Mouse (Mus musculus) limb, embryonic 12.5 days (tissue): ENCODE data around the gene Lmntd1. TPM values are rescaled to one million over a fixed set of nuclear protein-coding genes. Genes with fewer than 3 reads are reported as not detected.

Experiments used
- ATAC-seq: fragments of 200-750 bp; cut with Nextera tagmentation; 2 replicates; pipeline ENCODE4 v1.8.0; 2017; ENCODE audit warnings: low read depth, moderate TSS enrichment; ENCODE audit not compliant: insufficient number of reproducible peaks, insufficient read depth, low FRiP score, low TSS enrichment
- H3K27ac ChIP-seq: fragments of 300-500 bp; sonication (generic); 2 replicates; pipeline ENCODE4 v1.5.1; 2016; ENCODE audit warnings: mild to moderate bottlenecking, moderate library complexity
- H3K27me3 ChIP-seq: fragments of 300-500 bp; sonication (generic); 2 replicates; pipeline ENCODE4 v1.6.1; 2016; ENCODE audit warnings: mild to moderate bottlenecking, moderate library complexity
- H3K36me3 ChIP-seq: fragments of 300-500 bp; sonication (generic); 2 replicates; pipeline ENCODE4 v1.6.1; 2016; ENCODE audit warnings: mild to moderate bottlenecking, moderate library complexity
- H3K4me1 ChIP-seq: fragments of 300-500 bp; sonication (generic); replicated peaks from 2 replicates; pipeline ENCODE4 v1.6.1; 2016
- H3K4me2 ChIP-seq: fragments of 300-500 bp; sonication (generic); 2 replicates; pipeline ENCODE4 v1.6.1; 2016; ENCODE audit warnings: mild to moderate bottlenecking, moderate library complexity
- H3K4me3 ChIP-seq: fragments of 300-500 bp; sonication (generic); replicated peaks from 2 replicates; pipeline ENCODE4 v1.5.1; 2016; ENCODE audit warnings: mild to moderate bottlenecking
- H3K9ac ChIP-seq: fragments of 300-500 bp; sonication (generic); replicated peaks from 2 replicates; pipeline ENCODE4 v1.6.1; 2016; ENCODE audit warnings: mild to moderate bottlenecking, moderate library complexity
- H3K9me3 ChIP-seq: fragments of 300-500 bp; sonication (generic); 2 replicates; pipeline ENCODE4 v1.6.1; 2016; ENCODE audit warnings: mild to moderate bottlenecking, moderate library complexity
- WGBS: fragments of 180-500 bp; shearing (Covaris S2); methylation state at CpG from one replicate; pipeline ENCODE4 v1.1.7; 2016; 5-methylcytosine and 5-hydroxymethylcytosine counted together
- polyA plus RNA-seq: library from polyadenylated mRNA; unstranded; fragments of >200 nt; fragmentation: Nextera tagmentation; extraction: Ambion mirVana; gene quantifications from 2 replicates; pipeline ENCODE4 v1.2.1, GENCODE M21; 2016

Lmntd1 gene
- 0.17 and 0.18 TPM in 2 replicates for polyA plus RNA-seq

DNA sequence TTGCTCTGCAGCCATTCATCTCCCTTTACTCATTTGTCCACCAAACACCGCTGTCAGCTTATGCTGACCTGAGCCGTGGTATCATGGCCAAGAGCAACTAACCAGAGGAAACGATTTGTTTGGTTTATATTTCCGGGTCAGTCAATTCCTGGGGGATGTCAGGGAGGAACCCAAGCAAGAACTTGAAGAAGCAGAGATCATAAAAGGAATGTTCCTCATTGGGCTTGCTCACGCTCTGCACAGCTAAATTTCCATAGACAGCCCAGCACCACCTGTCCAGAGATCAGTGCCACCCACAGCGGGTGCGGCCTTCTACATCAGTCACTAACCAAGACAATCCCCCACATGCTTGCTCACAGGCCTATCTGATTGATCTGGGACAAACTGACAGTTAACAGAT, at the start of gene Lmntd1:
TSS of gene Lmntd1 (minus strand) at position 101 of the 400 bp plus-strand sequence.
- H3K4me2 ChIP-seq, result no peak within 1 kb of the TSS
- ATAC-seq, result no peak
- no peaks in the 10 kb centered on the region for H3K36me3 ChIP-seq
- 0 out of 2 replicates have a peak, but pooled peaks cover 7% of the 10 kb centered on the region for H3K4me1 ChIP-seq
- no peak within 1 kb of the TSS for H3K4me3 ChIP-seq
- 0 out of 2 replicates have a peak, but pooled peaks cover 4% of the 10 kb centered on the region for H3K9me3 ChIP-seq
- H3K9ac ChIP-seq, result no peak within 1 kb of the TSS
- H3K27ac ChIP-seq, result 0 out of 2 replicates have a peak within 1 kb of the TSS, but pooled peaks have one; percentile 23
- no peaks in the 10 kb centered on the region for H3K27me3 ChIP-seq
- 83% methylated on average over 7 of the region's 7 CpGs for WGBS

DNA sequence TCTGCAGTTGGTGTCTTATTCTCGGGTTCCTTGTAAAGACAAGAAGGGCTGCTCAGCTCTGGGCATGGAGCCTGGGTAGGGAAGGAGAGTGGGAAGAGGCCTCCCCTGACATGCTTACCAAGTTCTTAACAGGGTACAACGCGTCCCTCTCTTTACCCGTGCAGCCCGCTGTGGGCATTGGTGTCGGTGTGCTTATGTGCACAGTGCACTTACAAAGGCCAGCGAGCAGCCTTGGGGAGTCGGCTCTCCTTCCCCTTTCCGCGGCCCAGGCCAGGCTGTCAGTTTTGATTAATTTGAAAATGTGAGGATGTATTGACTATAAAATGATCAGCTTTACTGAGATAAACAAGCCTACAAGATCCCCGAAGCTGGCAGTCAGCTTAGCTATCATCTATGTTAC, 46.8 kb upstream of the Lmntd1 start:
- Histone ChIP-seq H3K4me2 (no peak overlapping the region), H3K36me3 (no peaks in the 10 kb centered on the region), H3K27me3 (no peaks in the 10 kb centered on the region), H3K4me3 (no peak overlapping the region), H3K9ac (no peak overlapping the region), H3K27ac (no peak overlapping the region), H3K4me1 (peaks cover 7% of the 10 kb centered on the region; the same call in 1 of the 2 replicates), H3K9me3 (peaks cover 15% of the 10 kb centered on the region)
- WGBS, result 82% methylated on average over 11 of the region's 11 CpGs
- no peak for ATAC-seq

DNA sequence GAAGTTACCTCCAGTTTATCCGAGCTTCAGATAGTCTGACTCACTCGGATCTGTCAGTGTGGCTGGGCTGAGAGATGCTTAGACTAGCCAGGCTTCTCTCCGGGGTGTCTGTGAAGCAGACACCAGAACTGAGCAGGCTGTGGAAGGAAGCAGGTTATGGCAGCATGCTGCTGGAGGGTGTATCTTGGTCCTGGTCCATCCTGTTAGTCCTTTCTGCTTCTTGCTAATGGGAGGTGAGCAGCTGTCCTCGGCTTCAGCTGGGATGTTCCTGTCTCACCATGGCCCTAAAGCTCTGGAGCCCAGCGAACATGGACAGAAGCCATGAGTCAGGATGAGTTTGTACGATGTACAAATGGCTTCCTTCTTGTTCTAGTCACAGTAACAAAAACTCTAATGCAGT, 45.0 kb upstream of the Lmntd1 start:
- peaks cover 19% of the 10 kb centered on the region; the same call in 1 of the 2 replicates for H3K9me3 ChIP-seq
- 69% methylated on average over 6 of the region's 6 CpGs for WGBS
- ATAC-seq, result no peak

DNA sequence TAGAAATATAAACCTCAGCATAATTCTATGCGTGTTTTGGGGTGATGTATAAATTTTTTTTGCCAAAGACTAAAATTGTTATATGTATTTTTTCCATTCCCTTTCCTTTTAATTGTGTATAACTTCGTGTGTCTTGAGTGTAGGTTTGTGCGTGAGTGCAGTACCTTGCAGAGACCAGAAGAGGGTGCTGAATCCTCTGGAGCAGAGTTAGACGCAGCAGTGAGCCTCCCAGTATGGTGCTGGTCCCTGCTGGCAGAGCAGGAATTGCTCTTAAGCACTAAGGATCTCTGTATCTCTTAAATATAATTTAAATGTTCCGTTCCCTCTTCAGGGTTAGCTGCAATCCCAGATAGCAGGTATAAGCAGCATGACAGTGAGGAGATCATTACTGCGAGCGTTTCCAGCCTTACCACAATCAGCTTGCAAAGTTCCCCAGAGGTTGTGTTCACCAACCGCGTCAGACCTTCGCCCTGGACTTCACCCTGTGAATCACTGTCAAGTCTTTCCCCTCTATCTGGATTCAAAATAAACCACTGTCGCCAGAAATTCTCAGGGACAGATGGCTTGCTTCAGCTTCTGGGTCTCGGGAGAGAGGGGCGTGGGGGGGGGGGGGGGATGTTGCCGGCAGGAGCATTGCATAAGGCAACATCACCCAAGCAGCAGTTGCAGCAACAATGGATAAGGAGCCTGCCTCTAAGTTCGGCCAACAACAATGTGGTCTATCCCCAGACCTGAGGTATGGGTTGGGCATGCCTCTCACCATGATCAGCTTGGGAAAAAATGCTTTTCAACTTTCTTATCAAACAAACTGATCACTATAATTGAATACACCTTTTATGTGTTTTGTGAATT, 42.8 kb upstream of the Lmntd1 start:
- no peaks in the 10 kb centered on the region for H3K4me1 ChIP-seq
- H3K4me2 ChIP-seq, result no peak overlapping the region
- H3K9me3 ChIP-seq, result peaks cover 19% of the 10 kb centered on the region; the same call in 1 of the 2 replicates
- no peak for ATAC-seq
- no peak overlapping the region for H3K9ac ChIP-seq
- H3K27me3 ChIP-seq, result no peaks in the 10 kb centered on the region
- 85% methylated on average over 15 of the region's 15 CpGs for WGBS
- no peak overlapping the region for H3K27ac ChIP-seq
- no peak overlapping the region for H3K4me3 ChIP-seq
- H3K36me3 ChIP-seq, result no peaks in the 10 kb centered on the region

More for the DNA sequence above, 45.0 kb upstream of the Lmntd1 start:
- Histone ChIP-seq H3K4me2 (no peak overlapping the region), H3K9ac (no peak overlapping the region), H3K36me3 (no peaks in the 10 kb centered on the region), H3K27me3 (no peaks in the 10 kb centered on the region), H3K27ac (no peak overlapping the region), H3K4me3 (no peak overlapping the region), H3K4me1 (peaks cover 4% of the 10 kb centered on the region; the same call in 1 of the 2 replicates)

DNA sequence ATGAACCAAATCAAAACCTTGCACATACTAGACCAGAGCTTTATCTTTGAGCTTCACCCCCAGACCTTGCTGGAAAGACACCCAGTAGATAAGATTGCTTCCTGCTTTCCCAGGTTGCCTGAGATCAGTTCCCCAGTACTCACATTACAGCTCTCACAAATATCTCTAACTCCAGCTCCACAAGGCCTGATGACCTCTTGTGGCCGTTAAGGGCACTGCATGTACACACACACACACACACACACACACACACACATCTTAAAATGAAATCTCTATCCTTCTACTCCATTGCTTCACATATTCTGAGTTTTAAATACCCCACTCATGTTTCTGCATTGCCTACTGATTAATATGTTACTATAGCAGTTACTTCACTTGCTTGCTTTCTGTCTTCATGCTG, 41.6 kb upstream of the Lmntd1 start:
- WGBS, result 90% methylated on average over 1 of the region's 1 CpGs
- no peak for ATAC-seq
- H3K4me1 ChIP-seq, result no peaks in the 10 kb centered on the region

DNA sequence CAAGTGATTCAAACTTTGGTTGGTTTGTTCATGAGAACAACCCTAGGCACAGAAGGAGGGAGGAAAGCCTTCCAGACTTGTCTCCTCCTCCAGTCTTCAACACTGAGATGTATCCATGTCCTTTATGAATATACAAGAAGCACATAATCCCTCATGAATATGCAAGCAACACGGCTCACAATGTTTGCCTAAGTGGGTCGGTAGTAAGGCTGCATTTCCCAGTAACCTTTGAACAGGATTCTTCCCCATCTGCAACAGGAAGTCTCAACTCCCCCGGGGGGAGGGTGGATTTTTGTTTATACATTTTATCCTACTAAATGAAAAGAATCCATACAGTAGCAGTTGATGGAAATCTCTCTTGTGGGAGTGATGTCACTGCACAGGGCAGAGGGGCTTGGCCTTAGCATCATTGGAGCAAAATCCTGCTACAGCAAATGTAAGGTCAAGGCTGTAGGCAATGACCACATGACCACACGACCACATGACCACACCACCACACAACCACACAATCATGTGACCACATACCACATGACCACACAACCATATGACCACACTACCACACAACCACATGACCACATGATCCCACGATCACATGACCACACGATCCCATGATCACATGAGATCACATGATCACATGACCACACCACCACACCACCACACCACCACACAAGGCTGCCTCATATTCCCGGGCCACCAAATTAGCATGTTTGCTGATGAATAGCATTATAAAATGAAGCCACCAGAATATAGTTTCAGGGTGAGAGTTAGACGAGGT, 40.1 kb upstream of the Lmntd1 start:
- 87% methylated on average over 8 of the region's 8 CpGs for WGBS

More for the DNA sequence above, 41.6 kb upstream of the Lmntd1 start:
- no peak overlapping the region for H3K4me3 ChIP-seq
- no peaks in the 10 kb centered on the region for H3K36me3 ChIP-seq
- no peak overlapping the region for H3K9ac ChIP-seq
- no peaks in the 10 kb centered on the region for H3K27me3 ChIP-seq
- H3K9me3 ChIP-seq, result peaks cover 19% of the 10 kb centered on the region; the same call in 1 of the 2 replicates
- no peak overlapping the region for H3K27ac ChIP-seq
- H3K4me2 ChIP-seq, result no peak overlapping the region

DNA sequence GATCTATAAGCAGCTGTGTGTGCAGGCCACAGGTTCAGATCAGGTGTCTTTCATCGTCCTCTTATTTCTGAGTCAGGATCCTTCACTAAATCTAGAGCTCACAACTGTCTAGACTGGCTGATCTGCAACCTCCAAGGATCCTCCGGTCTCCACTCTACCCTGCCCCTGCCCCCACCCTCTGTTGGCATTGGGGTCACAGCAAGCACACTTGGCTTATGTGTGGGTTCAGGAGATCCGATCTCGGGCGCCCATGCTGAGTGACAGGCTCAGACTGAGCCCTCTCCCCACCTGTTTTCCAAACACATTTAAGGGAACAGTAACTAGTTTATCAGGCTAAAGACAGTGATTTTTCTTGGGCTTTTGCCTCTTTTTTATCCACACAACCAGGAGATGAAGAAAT, 39.5 kb upstream of the Lmntd1 start:
- H3K4me2 ChIP-seq, result no peak overlapping the region
- no peaks in the 10 kb centered on the region for H3K36me3 ChIP-seq
- no peak overlapping the region for H3K9ac ChIP-seq
- ATAC-seq, result no peak
- H3K4me1 ChIP-seq, result no peaks in the 10 kb centered on the region
- peaks cover 19% of the 10 kb centered on the region; the same call in 1 of the 2 replicates for H3K9me3 ChIP-seq
- no peaks in the 10 kb centered on the region for H3K27me3 ChIP-seq
- 80% methylated on average over 5 of the region's 5 CpGs for WGBS
- no peak overlapping the region for H3K27ac ChIP-seq
- no peak overlapping the region for H3K4me3 ChIP-seq

More for the DNA sequence above, 40.1 kb upstream of the Lmntd1 start:
- no peaks in the 10 kb centered on the region for H3K27me3 ChIP-seq
- no peak overlapping the region for H3K9ac ChIP-seq
- H3K27ac ChIP-seq, result no peak overlapping the region
- H3K4me1 ChIP-seq, result no peaks in the 10 kb centered on the region
- H3K4me3 ChIP-seq, result no peak overlapping the region
- H3K9me3 ChIP-seq, result peaks cover 19% of the 10 kb centered on the region; the same call in 1 of the 2 replicates
- ATAC-seq, result no peak
- H3K36me3 ChIP-seq, result no peaks in the 10 kb centered on the region
- H3K4me2 ChIP-seq, result no peak overlapping the region

DNA sequence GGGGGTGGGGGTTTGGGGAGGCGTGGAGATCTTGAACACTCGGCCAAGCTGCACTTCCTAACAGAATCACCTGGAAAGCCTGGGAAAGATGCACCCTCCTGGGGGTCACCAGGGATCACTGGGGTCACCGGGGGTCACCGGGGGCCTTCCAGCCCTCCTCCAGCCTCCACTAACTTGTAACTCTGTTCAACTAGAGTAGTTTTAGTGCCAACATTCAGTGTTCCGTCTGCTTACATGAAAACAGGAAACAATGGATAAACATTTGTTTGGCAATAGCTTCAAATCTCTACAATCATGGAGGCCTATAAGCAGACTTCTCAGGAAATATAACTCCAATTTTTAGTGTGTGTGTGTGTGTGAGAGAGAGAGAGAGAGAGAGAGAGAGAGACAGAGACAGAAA, 38.9 kb upstream of the Lmntd1 start:
- H3K9me3 ChIP-seq, result peaks cover 19% of the 10 kb centered on the region; the same call in 1 of the 2 replicates
- no peak for ATAC-seq
- H3K4me1 ChIP-seq, result no peaks in the 10 kb centered on the region
- H3K4me3 ChIP-seq, result no peak overlapping the region
- no peaks in the 10 kb centered on the region for H3K27me3 ChIP-seq
- H3K36me3 ChIP-seq, result no peaks in the 10 kb centered on the region
- H3K27ac ChIP-seq, result no peak overlapping the region
- WGBS, result 84% methylated on average over 5 of the region's 5 CpGs
- H3K4me2 ChIP-seq, result no peak overlapping the region
- H3K9ac ChIP-seq, result no peak overlapping the region

DNA sequence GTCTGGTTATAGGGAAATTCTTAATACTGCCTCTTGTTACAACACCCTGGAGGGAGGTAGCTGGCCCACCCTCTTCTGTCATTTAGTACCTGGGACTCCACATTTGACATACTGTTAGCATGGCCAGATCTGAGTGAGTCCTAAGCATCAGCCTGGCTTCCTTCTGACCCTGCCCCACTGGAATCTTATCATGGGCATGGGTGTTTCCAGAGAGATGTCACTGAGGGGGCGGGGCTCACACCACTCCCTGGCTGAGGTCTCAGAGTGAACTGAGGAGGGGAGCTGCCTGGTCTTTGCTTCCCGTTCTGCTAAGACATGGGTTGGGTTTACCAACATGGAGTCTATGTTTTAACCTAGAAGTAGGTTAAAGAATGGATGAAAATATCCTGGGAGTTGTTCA, 37.9 kb upstream of the Lmntd1 start:
- ATAC-seq, result no peak
- Histone ChIP-seq H3K4me1 (no peaks in the 10 kb centered on the region), H3K4me2 (no peak overlapping the region), H3K9me3 (peaks cover 18% of the 10 kb centered on the region; the same call in 1 of the 2 replicates), H3K27me3 (no peaks in the 10 kb centered on the region), H3K27ac (no peak overlapping the region), H3K4me3 (no peak overlapping the region), H3K9ac (no peak overlapping the region), H3K36me3 (no peaks in the 10 kb centered on the region)
- 66% methylated on average over 2 of the region's 2 CpGs for WGBS

DNA sequence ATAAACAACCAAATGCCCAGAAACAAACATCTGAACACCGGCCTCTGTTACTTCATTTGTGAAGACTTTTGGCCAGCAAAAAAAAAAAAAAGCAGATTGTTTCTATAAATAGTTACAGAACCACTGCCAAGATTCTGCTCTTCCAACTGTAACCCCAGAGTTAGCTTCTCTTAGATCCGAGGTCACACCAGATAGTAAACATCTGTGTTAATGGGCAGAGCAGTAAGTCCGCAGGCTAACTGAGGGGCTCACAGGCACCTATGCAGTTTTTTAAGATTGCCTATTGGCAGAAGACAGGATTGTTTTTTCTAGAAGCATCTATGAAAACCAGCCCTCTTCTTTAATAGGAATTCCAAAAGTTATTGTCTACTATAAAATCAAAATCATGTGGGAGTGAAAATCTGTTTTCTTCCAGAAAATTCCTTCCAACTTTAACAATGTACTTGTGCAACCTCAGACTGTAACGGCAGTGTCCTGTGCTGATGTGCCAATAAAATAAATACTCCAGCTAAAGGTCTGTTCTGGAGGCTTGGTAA, 26.9 kb upstream of the Lmntd1 start:
- ATAC-seq, result no peak
- no peak overlapping the region for H3K27ac ChIP-seq
- WGBS, result 64% methylated on average over 4 of the region's 4 CpGs

DNA sequence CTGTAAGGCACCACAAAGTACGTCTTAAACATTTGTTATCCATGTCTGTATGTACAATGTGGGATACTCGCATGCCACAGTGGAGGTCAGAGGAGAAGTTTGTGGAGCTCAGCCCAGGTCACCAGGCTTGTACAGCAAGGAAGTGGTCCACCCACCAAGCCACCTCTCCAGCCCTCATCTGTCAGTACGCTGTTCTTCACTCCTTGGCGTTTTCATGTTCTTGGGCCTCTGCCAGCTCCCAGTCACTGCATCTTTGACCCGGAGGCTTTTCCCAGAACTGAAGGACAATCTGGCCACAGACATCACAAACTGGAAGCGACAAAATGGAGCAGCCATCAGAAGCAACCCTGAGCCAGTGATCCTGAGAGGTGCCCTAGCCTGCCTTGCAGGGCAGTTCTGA, 24.1 kb upstream of the Lmntd1 start:
- H3K27me3 ChIP-seq, result no peaks in the 10 kb centered on the region
- H3K36me3 ChIP-seq, result no peaks in the 10 kb centered on the region
- H3K4me1 ChIP-seq, result 0 out of 2 replicates have a peak, but pooled peaks cover 3% of the 10 kb centered on the region
- no peak overlapping the region for H3K4me3 ChIP-seq
- no peak overlapping the region for H3K4me2 ChIP-seq
- ATAC-seq, result no peak
- no peak overlapping the region for H3K9ac ChIP-seq
- 84% methylated on average over 6 of the region's 6 CpGs for WGBS
- H3K9me3 ChIP-seq, result peaks cover 6% of the 10 kb centered on the region; the same call in 1 of the 2 replicates
- H3K27ac ChIP-seq, result no peak overlapping the region

More for the DNA sequence above, 26.9 kb upstream of the Lmntd1 start:
- Histone ChIP-seq H3K9ac (no peak overlapping the region), H3K4me3 (no peak overlapping the region), H3K27me3 (no peaks in the 10 kb centered on the region), H3K4me2 (no peak overlapping the region), H3K9me3 (peaks cover 6% of the 10 kb centered on the region; the same call in 1 of the 2 replicates), H3K4me1 (no peaks in the 10 kb centered on the region), H3K36me3 (no peaks in the 10 kb centered on the region)
